Comparison of ENCODE assay signal across 9 mouse cellular contexts in the genomic region with DNA sequence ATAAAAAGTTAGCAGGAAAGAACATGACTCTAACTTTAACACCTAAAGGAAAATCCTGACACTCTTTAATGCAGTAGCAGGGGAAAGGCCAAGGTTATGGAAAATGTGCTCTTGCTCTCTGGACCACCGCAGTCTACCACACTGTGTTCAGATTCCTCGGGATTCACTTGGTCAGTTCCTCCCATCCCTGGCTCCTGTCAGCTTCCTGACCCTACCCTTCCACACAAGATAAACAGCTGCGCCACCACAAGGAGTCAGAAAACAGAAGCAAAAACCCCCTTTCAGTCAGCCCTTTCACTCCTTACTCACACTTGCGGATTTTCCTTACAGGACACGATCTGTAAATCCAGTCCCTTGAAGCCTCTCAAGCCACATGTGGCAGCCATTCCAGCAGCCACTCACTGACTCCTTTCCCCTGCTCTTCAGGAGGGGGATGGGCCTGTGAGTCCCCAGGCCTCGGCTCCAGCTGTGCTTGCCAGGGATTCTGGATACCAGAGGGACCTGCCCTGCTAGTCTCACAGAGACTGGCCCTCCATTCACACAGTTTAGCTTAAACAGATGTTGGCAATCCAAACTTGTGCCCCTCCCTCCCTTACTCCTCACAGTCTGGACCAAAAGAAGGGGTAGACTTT.
DNase-seq lines count a peak whose midpoint lies in the region; ATAC-seq lines count a peak whose summit lies in the region.
"Had no signal": no experiment of that assay in that cellular context is flagged by ENCODE, and none has a peak within 500 bp of the region (broad histone marks: within the 10 kb centered on the region; RNA-seq: fewer than 3 reads in every experiment).

No protein-coding gene starts in this region.

- no peak overlapping the region for H3K4me2 ChIP-seq in midbrain, embryonic 12.5 days (replicated peaks)

- DNase-seq in urinary bladder, postnatal 14 days (ENCODE audit: low spot score), result peak; percentile 20
- no peak for DNase-seq in urinary bladder, adult 2 months (ENCODE audit: low spot score)
- peak; percentile 79 for DNase-seq in heart, embryonic 10.5 days (ENCODE audit: low spot score)
- DNase-seq in kidney, postnatal 14 days, result peak; percentile 49
- DNase-seq in Muller cell, postnatal 12 days (ENCODE audit: inconsistent ontology term), result no peak
- no peak for DNase-seq in layer of hippocampus, adult 18-20 months (ENCODE audit: low spot score in 2 of 2)

- H3K36me3 ChIP-seq in heart, embryonic 10.5 days, result no peaks in the 10 kb centered on the region
- H3K36me3 ChIP-seq in midbrain, embryonic 12.5 days, result no peaks in the 10 kb centered on the region

- H3K4me1 ChIP-seq in heart, embryonic 10.5 days, result peaks cover 91% of the 10 kb centered on the region
- peaks cover 14% of the 10 kb centered on the region for H3K4me1 ChIP-seq in midbrain, embryonic 12.5 days

- peak overlapping the region; percentile 86 for H3K27ac ChIP-seq in heart, embryonic 10.5 days
- H3K27ac ChIP-seq in midbrain, embryonic 12.5 days (replicated peaks), result 0 out of 2 replicates have a peak overlapping the region, but pooled peaks have one; percentile 30
- H3K27ac ChIP-seq: liver, embryonic 14.5 days had no signal

- H3K27me3 ChIP-seq in heart, embryonic 10.5 days (ENCODE audit: insufficient read depth, poor library complexity, severe bottlenecking), result no peaks in the 10 kb centered on the region
- H3K27me3 ChIP-seq in midbrain, embryonic 12.5 days, result no peaks in the 10 kb centered on the region

- no peaks in the 10 kb centered on the region for H3K9me3 ChIP-seq in heart, embryonic 10.5 days
- no peaks in the 10 kb centered on the region for H3K9me3 ChIP-seq in midbrain, embryonic 12.5 days

- ATAC-seq in midbrain, embryonic 12.5 days (ENCODE audit: low FRiP score, low read depth), result peak; percentile 41; the same call in 1 of the 2 replicates
- no peak for ATAC-seq in megakaryocyte-erythroid progenitor cell, adult 5-6 weeks (replicated peaks; ENCODE audit: low FRiP score, low TSS enrichment, poor library complexity, severe bottlenecking)

- no peak overlapping the region for H3K9ac ChIP-seq in midbrain, embryonic 12.5 days (replicated peaks)
- H3K9ac ChIP-seq: liver, embryonic 14.5 days had no signal

- H3K4me3 ChIP-seq in heart, embryonic 10.5 days, result peak overlapping the region; percentile 31
- no peak overlapping the region for H3K4me3 ChIP-seq in midbrain, embryonic 12.5 days

- 2% methylated on average over 6 of the region's 6 CpGs for WGBS in heart, embryonic 10.5 days
- 9% methylated on average over 6 of the region's 6 CpGs for WGBS in midbrain, embryonic 12.5 days

Comparison
In these comparisons a context has a peak if more than half of its experiments do, and no peak if none do; other contexts are left out.
1. DNase-seq: peak in urinary bladder, postnatal 14 days (single experiment), heart, embryonic 10.5 days (single experiment) and kidney, postnatal 14 days (single experiment); none in urinary bladder, adult 2 months (single experiment), Muller cell, postnatal 12 days (single experiment) and layer of hippocampus, adult 18-20 months (0 of 2).